ENCODE assay signal across 8 mouse cellular contexts in the genomic region with DNA sequence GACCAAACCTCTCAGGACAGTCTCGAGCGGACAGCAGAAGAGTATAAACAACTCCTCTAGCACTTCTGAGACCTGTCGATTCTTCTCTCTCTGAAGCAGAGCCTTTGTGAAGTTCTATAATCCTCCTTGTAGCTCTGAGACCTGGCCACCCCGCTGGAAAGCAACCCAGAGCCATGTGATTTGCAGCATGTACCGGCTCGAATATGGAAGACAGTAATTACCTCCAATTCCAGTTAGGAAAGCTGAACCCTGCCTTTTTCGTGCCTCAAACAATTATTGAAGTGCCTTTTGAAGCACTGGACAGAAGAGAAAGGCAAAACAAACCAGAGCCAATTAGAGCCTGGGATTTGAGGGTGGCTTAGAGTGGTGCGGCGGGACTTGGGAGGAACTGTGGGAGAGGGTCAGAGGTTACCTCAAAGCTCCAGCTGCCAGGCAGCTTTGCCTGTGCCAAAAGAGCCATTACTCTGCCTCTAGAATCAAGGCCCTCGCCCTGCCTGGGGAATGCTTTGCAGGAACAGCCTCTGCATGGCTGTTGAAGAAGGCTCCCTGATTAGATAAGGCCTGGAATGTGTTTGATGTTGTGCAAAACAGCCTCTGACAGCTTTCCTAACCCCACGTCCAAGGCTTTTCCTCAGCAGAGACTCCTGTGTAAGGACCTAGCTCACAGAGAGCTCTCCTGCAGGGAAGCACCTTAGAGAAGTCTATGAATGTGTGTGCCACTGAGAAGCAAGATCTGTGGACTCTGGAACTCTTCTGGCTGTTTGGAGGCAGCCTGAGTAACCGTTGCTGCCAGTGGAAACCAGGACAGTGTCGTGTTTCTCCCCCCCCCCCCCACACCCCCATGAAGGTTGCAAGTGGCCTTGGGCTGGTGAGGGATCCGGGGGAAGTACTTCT.
DNase-seq lines count a peak whose midpoint lies in the region; ATAC-seq lines count a peak whose summit lies in the region.

No protein-coding gene starts in this region.

- 21% methylated on average over 14 of the region's 14 CpGs for WGBS in midbrain, embryonic 10.5 days

- peaks cover 10% of the 10 kb centered on the region; the same call in 1 of the 2 replicates for H3K9me3 ChIP-seq in midbrain, embryonic 10.5 days (replicated peaks)

- intact Hi-C loops in heart, postnatal 10 days (cut with DNase I): no loop called here

- 0 out of 2 replicates have a peak, but pooled peaks cover 4% of the 10 kb centered on the region for H3K27me3 ChIP-seq in midbrain, embryonic 10.5 days (ENCODE audit: low read depth, poor library complexity, severe bottlenecking)

- DNase-seq in Muller cell, postnatal 12 days (ENCODE audit: inconsistent ontology term): peak; percentile 56
- DNase-seq in embryo, embryonic 11 days: peak; percentile 79
- peak; percentile 76 to 77 for DNase-seq in heart, postnatal 10 days
- peak; percentile 56 to 74 for DNase-seq in kidney, postnatal 25 days
- peak; percentile 68 for DNase-seq in midbrain, embryonic 10.5 days (ENCODE audit: low spot score)
- no peak for DNase-seq in cerebellum, adult 11 months
- no peak for DNase-seq in layer of hippocampus, postnatal 25 days (ENCODE audit: extremely low spot score in 1 of 2, low spot score in 1 of 2)

- H3K4me1 ChIP-seq in midbrain, embryonic 10.5 days: peaks cover 57% of the 10 kb centered on the region

- ATAC-seq in granulocyte monocyte progenitor cell, adult 5-6 weeks (replicated peaks; ENCODE audit: poor library complexity, severe bottlenecking): no peak

- H3K36me3 ChIP-seq in midbrain, embryonic 10.5 days: no peaks in the 10 kb centered on the region

- no peak overlapping the region for H3K4me3 ChIP-seq in midbrain, embryonic 10.5 days

- H3K27ac ChIP-seq in midbrain, embryonic 10.5 days (replicated peaks): peak overlapping the region; percentile 85

Comparison
In these comparisons a context has a peak if more than half of its experiments do, and no peak if none do; other contexts are left out.
1. DNase-seq: peak in Muller cell, postnatal 12 days (single experiment), embryo, embryonic 11 days (single experiment), heart, postnatal 10 days (2 of 2), kidney, postnatal 25 days (2 of 2) and midbrain, embryonic 10.5 days (single experiment); none in cerebellum, adult 11 months (single experiment) and layer of hippocampus, postnatal 25 days (0 of 2).